Mouse (Mus musculus) kidney, postnatal 10 days (tissue): ENCODE measurements around the gene Prr14.

Experiments used
- DNase-seq: peaks from one replicate; pipeline ENCODE4 v3.0.0; 2021; ENCODE audit warnings: mixed read lengths

Gene Prr14

GRCm38 (mm10) chr7:127512231-127513015 lies 53.0 kb downstream of the Prr14 start:
- DNase-seq = peak; percentile 94

- peak; percentile 26 for DNase-seq
These were observed 53.6 kb downstream of the Prr14 start for GRCm38 (mm10) chr7:127513016-127513390.

GRCm38 (mm10) chr7:127513781-127514180 lies 54.4 kb downstream of the Prr14 start:
- no peak for DNase-seq

- DNase-seq = no peak
These were observed 56.4 kb downstream of the Prr14 start for GRCm38 (mm10) chr7:127515846-127516245.

- DNase-seq = no peak
These were observed 56.9 kb downstream of the Prr14 start for GRCm38 (mm10) chr7:127516344-127516743.

- DNase-seq = no peak
These were observed 59.9 kb downstream of the Prr14 start, which contains the start of gene Gm42715 for GRCm38 (mm10) chr7:127519284-127519683. TSS of gene Gm42715 (plus strand) at chr7:127519584.
